Mouse (Mus musculus) liver, adult 2 months (tissue): ENCODE results near the gene Serpina16. TPM values are rescaled to one million over a fixed set of nuclear protein-coding genes. Genes with fewer than 3 reads are reported as not detected.
"Not testable (repeated sequence)": the region's sequence is repeated elsewhere in the genome, so short reads cannot be mapped to it uniquely, and the experiment has no call there.

Experiments used
- DNase-seq: peaks from one replicate; pipeline ENCODE4 v3.0.0-alpha.2; 2011; ENCODE audit warnings: low read depth, low spot score; ENCODE audit errors: extremely low read depth
- H3K27ac ChIP-seq: fragments of 200-500 bp; replicated peaks from 2 replicates; pipeline ENCODE4 v1.5.1; 2012; ENCODE audit warnings: low read depth, mild to moderate bottlenecking, control low read depth, inconsistent platforms, low read length; ENCODE audit not compliant: insufficient read depth
- H3K27me3 ChIP-seq: fragments of 200-500 bp; 2 replicates; pipeline ENCODE4 v1.6.1; 2012; ENCODE audit warnings: mild to moderate bottlenecking, moderate library complexity, low read length, inconsistent platforms; ENCODE audit not compliant: control insufficient read depth, insufficient read depth
- H3K36me3 ChIP-seq: fragments of 200-500 bp; 2 replicates; pipeline ENCODE4 v1.6.1; 2012; ENCODE audit warnings: low read length, inconsistent platforms; ENCODE audit not compliant: control insufficient read depth, insufficient read depth
- H3K4me1 ChIP-seq: fragments of 200-500 bp; 2 replicates; pipeline ENCODE4 v1.6.1; 2011; ENCODE audit warnings: low read length; ENCODE audit not compliant: control insufficient read depth, insufficient read depth
- H3K4me3 ChIP-seq: fragments of 200-500 bp; 2 replicates; pipeline ENCODE4 v1.5.1; 2011; ENCODE audit warnings: low read depth, mild to moderate bottlenecking, control low read depth, low read length, moderate library complexity; ENCODE audit not compliant: insufficient read depth
- H3K79me2 ChIP-seq: fragments of 200-500 bp; 2 replicates; pipeline ENCODE4 v1.6.1; 2012; ENCODE audit warnings: inconsistent platforms, mild to moderate bottlenecking, low read length, moderate library complexity; ENCODE audit not compliant: control insufficient read depth, insufficient read depth
- H3K9ac ChIP-seq: fragments of 200-500 bp; 2 replicates; pipeline ENCODE4 v1.6.1; 2012; ENCODE audit warnings: low read depth, mild to moderate bottlenecking, control low read depth, inconsistent platforms, low read length
- CTCF ChIP-seq: fragments of 200-500 bp; IDR thresholded peaks from 2 replicates; pipeline ENCODE4 v1.5.1; 2011; ENCODE audit warnings: low read depth, low read length, control low read depth
- POLR2A ChIP-seq: fragments of 200-500 bp; IDR thresholded peaks from 2 replicates; pipeline ENCODE4 v1.6.1; 2011; ENCODE audit warnings: low read length, control low read depth; ENCODE audit not compliant: insufficient read depth; ENCODE audit errors: extremely low read depth
- WGBS: fragments of 180-500 bp; shearing (Covaris S2); methylation state at CpG from one replicate; pipeline ENCODE4 v1.1.7; 2018; 5-methylcytosine and 5-hydroxymethylcytosine counted together
- polyA plus RNA-seq: library from polyadenylated mRNA; depleted of rRNA; stranded (reverse); fragments of >200 nt; gene quantifications from 2 replicates; pipeline ENCODE4 v1.2.3, GENCODE M21; 2012
- total RNA-seq: library from RNA; depleted of rRNA; stranded (reverse); fragments of >200 nt; gene quantifications from 2 replicates; pipeline ENCODE4 v1.2.3, GENCODE M21; 2014

Gene Serpina16
- total and polyA plus RNA-seq, 2 experiments, result not detected

GRCm38 (mm10) chr12:103670344-103670743 is 5.6 kb downstream of the Serpina16 start:
- H3K4me3 ChIP-seq, result no peak overlapping the region
- no peaks in the 10 kb centered on the region for H3K27me3 ChIP-seq
- no peaks in the 10 kb centered on the region for H3K36me3 ChIP-seq
- DNase-seq, result peak; percentile 44
- no peak overlapping the region for H3K27ac ChIP-seq
- 48% methylated on average over 5 of the region's 5 CpGs for WGBS
- H3K79me2 ChIP-seq, result no peaks in the 10 kb centered on the region
- H3K4me1 ChIP-seq, result no peaks in the 10 kb centered on the region
- no peak for TF ChIP-seq POLR2A
- no peak for TF ChIP-seq CTCF
- no peak overlapping the region for H3K9ac ChIP-seq

- Histone ChIP-seq H3K36me3 (no peaks in the 10 kb centered on the region), H3K4me1 (peaks cover 13% of the 10 kb centered on the region), H3K27me3 (no peaks in the 10 kb centered on the region), H3K4me3 (no peak overlapping the region), H3K27ac (no peak overlapping the region), H3K9ac (no peak overlapping the region), H3K79me2 (no peaks in the 10 kb centered on the region)
- peak; percentile 92 for DNase-seq
- 33% methylated on average over 3 of the region's 3 CpGs for WGBS
- TF ChIP-seq POLR2A (no peak), CTCF (no peak)
Measured at GRCm38 (mm10) chr12:103665286-103665685, 10.7 kb downstream of the Serpina16 start.

- peak; percentile 76 for DNase-seq
- H3K27me3 ChIP-seq, H3K79me2 ChIP-seq, H3K36me3 ChIP-seq, H3K9ac ChIP-seq, H3K4me3 ChIP-seq, H3K27ac ChIP-seq: not testable (repeated sequence)
- peaks cover 35% of the 10 kb centered on the region for H3K4me1 ChIP-seq
Measured at GRCm38 (mm10) chr12:103662053-103662452, 13.9 kb downstream of the Serpina16 start.

- Histone ChIP-seq H3K4me1 (peaks cover 39% of the 10 kb centered on the region), H3K79me2 (no peaks in the 10 kb centered on the region), H3K36me3 (no peaks in the 10 kb centered on the region), H3K27ac (peak overlapping the region; percentile 93), H3K4me3 (no peak overlapping the region), H3K9ac (peak overlapping the region; percentile 10; the same call in 1 of the 2 replicates), H3K27me3 (no peaks in the 10 kb centered on the region)
- peak; percentile 99 for DNase-seq
- 29% methylated on average over 5 of the region's 5 CpGs for WGBS
- TF ChIP-seq CTCF (no peak), POLR2A (no peak)
Measured at GRCm38 (mm10) chr12:103660076-103660475, 15.9 kb downstream of the Serpina16 start.

GRCm38 (mm10) chr12:103659171-103659570 is 16.8 kb downstream of the Serpina16 start:
- H3K4me3 ChIP-seq, result no peak overlapping the region
- WGBS, result 21% methylated on average over 2 of the region's 2 CpGs

GRCm38 (mm10) chr12:103657991-103658390 is 17.9 kb downstream of the Serpina16 start:
- TF ChIP-seq CTCF, result no peak
- TF ChIP-seq POLR2A, result no peak
- H3K9ac ChIP-seq, result no peak overlapping the region
- H3K4me1 ChIP-seq, result peaks cover 41% of the 10 kb centered on the region
- no peak for DNase-seq
- H3K36me3 ChIP-seq, result peaks cover 12% of the 10 kb centered on the region
- H3K27ac ChIP-seq, result no peak overlapping the region
- H3K27me3 ChIP-seq, result no peaks in the 10 kb centered on the region
- 54% methylated on average over 10 of the region's 10 CpGs for WGBS
- no peaks in the 10 kb centered on the region for H3K79me2 ChIP-seq
- H3K4me3 ChIP-seq, result no peak overlapping the region

More at GRCm38 (mm10) chr12:103659171-103659570, 16.8 kb downstream of the Serpina16 start:
- Histone ChIP-seq H3K79me2 (no peaks in the 10 kb centered on the region), H3K9ac (no peak overlapping the region), H3K4me1 (peaks cover 41% of the 10 kb centered on the region), H3K27ac (peak overlapping the region; percentile 93), H3K27me3 (no peaks in the 10 kb centered on the region), H3K36me3 (peaks cover under 1% of the 10 kb centered on the region; the same call in 1 of the 2 replicates)
- DNase-seq, result peak; percentile 98
- TF ChIP-seq CTCF (no peak), POLR2A (no peak)
